Mouse (Mus musculus): ENCODE data around the gene Taf9b. TPM values are rescaled to one million over a fixed set of nuclear protein-coding genes. Genes with fewer than 3 reads are reported as not detected.

Gene Taf9b
- polyA plus RNA-seq, 1 experiment from 2014 or later, result 10.8 TPM

- H3K4me3 ChIP-seq (ENCODE audit: low read depth, low read length), result peak overlapping the region; percentile 50; the same call in 1 of the 2 replicates
- ATAC-seq (ENCODE audit: insufficient number of reproducible peaks, low FRiP score, low TSS enrichment, low read depth) (no peak), DNase-seq (ENCODE audit: low spot score) (no peak)
- H3K27me3 ChIP-seq (ENCODE audit: control insufficient read depth, insufficient read depth, low read length), result no peaks in the 10 kb centered on the region
- H3K36me3 ChIP-seq (ENCODE audit: control insufficient read depth, insufficient read depth, low read length), result 0 out of 2 replicates have a peak, but pooled peaks cover 3% of the 10 kb centered on the region
- no peak overlapping the region for H3K9ac ChIP-seq (ENCODE audit: low read length)
- H3K4me2 ChIP-seq (ENCODE audit: low read depth, severe bottlenecking), result peak overlapping the region; percentile 58; the same call in 1 of the 2 replicates
- 77% methylated on average over 5 of the region's 5 CpGs for WGBS
- H3K9me3 ChIP-seq (ENCODE audit: control insufficient read depth, low read length), result no peaks in the 10 kb centered on the region
- H3K27ac ChIP-seq (replicated peaks; ENCODE audit: low read depth, low read length), result no peak overlapping the region
- H3K4me1 ChIP-seq (ENCODE audit: control insufficient read depth, insufficient read depth, low read length), result no peaks in the 10 kb centered on the region
Observed at GRCm38 (mm10) chrX:106189356-106189755, 31.6 kb downstream of the Taf9b start.

DNA sequence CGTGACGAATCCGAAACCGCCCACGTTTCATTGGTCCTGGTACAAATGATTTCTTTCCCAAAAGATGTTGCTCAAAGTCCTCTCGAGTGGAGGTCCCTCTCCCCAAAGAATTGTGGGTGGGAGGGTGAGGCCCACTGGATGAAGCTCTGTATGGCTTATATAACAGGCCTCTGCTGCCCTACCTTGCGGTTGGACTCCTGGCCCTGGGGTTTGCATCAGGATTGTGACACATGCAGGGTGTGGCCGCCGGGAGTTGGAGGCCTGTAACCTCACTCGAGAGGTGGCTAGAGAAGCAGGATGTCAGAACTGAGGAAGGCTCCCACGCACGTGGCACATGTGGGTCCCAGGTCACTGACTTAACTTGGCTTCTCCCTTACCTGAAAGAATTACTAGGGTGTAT is 33.2 kb downstream of the Taf9b start:
- Histone ChIP-seq H3K36me3 (ENCODE audit: control insufficient read depth, insufficient read depth, low read length) (no peaks in the 10 kb centered on the region), H3K4me2 (ENCODE audit: low read depth, severe bottlenecking) (peak overlapping the region; percentile 58), H3K9me3 (ENCODE audit: control insufficient read depth, low read length) (no peaks in the 10 kb centered on the region), H3K9ac (ENCODE audit: low read length) (peak overlapping the region; percentile 53), H3K4me1 (ENCODE audit: control insufficient read depth, insufficient read depth, low read length) (no peaks in the 10 kb centered on the region), H3K27ac (replicated peaks; ENCODE audit: low read depth, low read length) (peak overlapping the region; percentile 33; the same call in 1 of the 2 replicates), H3K27me3 (ENCODE audit: control insufficient read depth, insufficient read depth, low read length) (no peaks in the 10 kb centered on the region), H3K4me3 (ENCODE audit: low read depth, low read length) (peak overlapping the region; percentile 50)
- 20% methylated on average over 12 of the region's 12 CpGs for WGBS
- peak; percentile 33 for DNase-seq (ENCODE audit: low spot score)
- ATAC-seq (ENCODE audit: insufficient number of reproducible peaks, low FRiP score, low TSS enrichment, low read depth), result no peak

GRCm38 (mm10) chrX:106186713-106187649 is 34.0 kb downstream of the Taf9b start, which contains the start of gene Pgk1:
Pgk1 (plus strand) TSS chrX:106187100.
- H3K27me3 ChIP-seq (ENCODE audit: control insufficient read depth, insufficient read depth, low read length), result no peaks in the 10 kb centered on the region
- peak; percentile 98 for ATAC-seq (ENCODE audit: insufficient number of reproducible peaks, low FRiP score, low TSS enrichment, low read depth)
- H3K9me3 ChIP-seq (ENCODE audit: control insufficient read depth, low read length), result no peaks in the 10 kb centered on the region
- H3K4me1 ChIP-seq (ENCODE audit: control insufficient read depth, insufficient read depth, low read length), result no peaks in the 10 kb centered on the region
- 12% methylated on average over 55 of the region's 55 CpGs for WGBS
- H3K36me3 ChIP-seq (ENCODE audit: control insufficient read depth, insufficient read depth, low read length), result no peaks in the 10 kb centered on the region
- H3K9ac ChIP-seq (ENCODE audit: low read length), result peak within 1 kb of the TSS; percentile 53
- peak; percentile 92 for DNase-seq (ENCODE audit: low spot score)
- H3K4me2 ChIP-seq (ENCODE audit: low read depth, severe bottlenecking), result peak within 1 kb of the TSS; percentile 58
- H3K27ac ChIP-seq (replicated peaks; ENCODE audit: low read depth, low read length), result peak within 1 kb of the TSS; percentile 90
- peak within 1 kb of the TSS; percentile 50 for H3K4me3 ChIP-seq (ENCODE audit: low read depth, low read length)

GRCm38 (mm10) chrX:106185706-106186105 is 35.3 kb downstream of the Taf9b start:
- 15% methylated on average over 5 of the region's 5 CpGs for WGBS
- H3K9ac ChIP-seq (ENCODE audit: low read length), result 0 out of 2 replicates have a peak overlapping the region, but pooled peaks have one; percentile 12
- no peaks in the 10 kb centered on the region for H3K9me3 ChIP-seq (ENCODE audit: control insufficient read depth, low read length)
- H3K27ac ChIP-seq (replicated peaks; ENCODE audit: low read depth, low read length), result peak overlapping the region; percentile 90
- no peaks in the 10 kb centered on the region for H3K36me3 ChIP-seq (ENCODE audit: control insufficient read depth, insufficient read depth, low read length)
- H3K4me3 ChIP-seq (ENCODE audit: low read depth, low read length), result no peak overlapping the region
- H3K4me1 ChIP-seq (ENCODE audit: control insufficient read depth, insufficient read depth, low read length), result no peaks in the 10 kb centered on the region
- DNase-seq (ENCODE audit: low spot score) (peak; percentile 34), ATAC-seq (ENCODE audit: insufficient number of reproducible peaks, low FRiP score, low TSS enrichment, low read depth) (peak; percentile 72; the same call in 1 of the 2 replicates)
- no peak overlapping the region for H3K4me2 ChIP-seq (ENCODE audit: low read depth, severe bottlenecking)
- H3K27me3 ChIP-seq (ENCODE audit: control insufficient read depth, insufficient read depth, low read length), result no peaks in the 10 kb centered on the region

DNA sequence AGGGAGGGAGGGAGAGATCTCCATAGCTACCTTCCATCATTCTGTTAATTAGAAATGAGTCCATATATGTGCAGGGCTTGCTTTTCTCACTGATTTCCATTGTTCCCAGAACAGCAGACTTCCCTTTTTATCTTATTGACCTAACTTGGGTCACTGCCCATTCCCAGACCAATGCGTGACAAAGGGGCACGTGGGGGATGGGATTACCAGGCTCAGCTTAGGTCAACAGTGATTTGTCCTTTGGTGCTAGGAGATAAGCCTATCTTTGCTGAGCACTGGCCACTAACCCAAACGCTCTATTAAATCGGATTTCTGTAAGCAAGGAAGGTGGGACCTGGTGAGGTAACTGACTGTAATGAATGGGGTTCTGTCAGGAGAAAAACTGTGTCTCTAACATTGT is 36.7 kb downstream of the Taf9b start:
- Histone ChIP-seq H3K27me3 (ENCODE audit: control insufficient read depth, insufficient read depth, low read length) (no peaks in the 10 kb centered on the region), H3K4me1 (ENCODE audit: control insufficient read depth, insufficient read depth, low read length) (no peaks in the 10 kb centered on the region), H3K27ac (replicated peaks; ENCODE audit: low read depth, low read length) (no peak overlapping the region), H3K4me3 (ENCODE audit: low read depth, low read length) (no peak overlapping the region), H3K4me2 (ENCODE audit: low read depth, severe bottlenecking) (no peak overlapping the region), H3K9me3 (ENCODE audit: control insufficient read depth, low read length) (no peaks in the 10 kb centered on the region), H3K36me3 (ENCODE audit: control insufficient read depth, insufficient read depth, low read length) (no peaks in the 10 kb centered on the region), H3K9ac (ENCODE audit: low read length) (no peak overlapping the region)
- 52% methylated on average over 4 of the region's 4 CpGs for WGBS
- no peak for DNase-seq (ENCODE audit: low spot score)
- ATAC-seq (ENCODE audit: insufficient number of reproducible peaks, low FRiP score, low TSS enrichment, low read depth), result no peak

DNA sequence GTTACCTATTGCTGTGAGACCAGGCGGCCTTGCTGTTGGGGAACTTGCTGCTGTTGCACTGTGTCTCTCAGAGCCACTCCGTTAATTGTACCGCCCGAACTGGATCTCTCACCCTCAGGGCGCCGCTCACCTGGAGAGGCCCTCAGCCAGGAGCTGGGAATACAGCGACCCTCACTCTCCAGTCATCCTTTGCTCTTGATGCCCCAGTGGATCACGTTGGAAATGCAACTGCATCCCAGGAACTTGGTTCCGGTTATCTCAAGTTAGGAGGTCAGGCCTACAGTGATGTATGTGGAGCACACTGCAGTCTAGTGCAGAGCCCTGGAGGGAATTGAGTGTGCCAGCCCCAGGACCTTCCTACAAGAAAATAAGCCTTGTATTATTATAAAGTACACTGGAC is 44.6 kb downstream of the Taf9b start:
- 57% methylated on average over 9 of the region's 9 CpGs for WGBS
- Histone ChIP-seq H3K4me3 (ENCODE audit: low read depth, low read length) (no peak overlapping the region), H3K9ac (ENCODE audit: low read length) (no peak overlapping the region), H3K27me3 (ENCODE audit: control insufficient read depth, insufficient read depth, low read length) (no peaks in the 10 kb centered on the region), H3K4me1 (ENCODE audit: control insufficient read depth, insufficient read depth, low read length) (no peaks in the 10 kb centered on the region), H3K9me3 (ENCODE audit: control insufficient read depth, low read length) (no peaks in the 10 kb centered on the region), H3K4me2 (ENCODE audit: low read depth, severe bottlenecking) (no peak overlapping the region), H3K27ac (replicated peaks; ENCODE audit: low read depth, low read length) (no peak overlapping the region), H3K36me3 (ENCODE audit: control insufficient read depth, insufficient read depth, low read length) (no peaks in the 10 kb centered on the region)
- ATAC-seq (ENCODE audit: insufficient number of reproducible peaks, low FRiP score, low TSS enrichment, low read depth) (no peak), DNase-seq (ENCODE audit: low spot score) (no peak)

DNA sequence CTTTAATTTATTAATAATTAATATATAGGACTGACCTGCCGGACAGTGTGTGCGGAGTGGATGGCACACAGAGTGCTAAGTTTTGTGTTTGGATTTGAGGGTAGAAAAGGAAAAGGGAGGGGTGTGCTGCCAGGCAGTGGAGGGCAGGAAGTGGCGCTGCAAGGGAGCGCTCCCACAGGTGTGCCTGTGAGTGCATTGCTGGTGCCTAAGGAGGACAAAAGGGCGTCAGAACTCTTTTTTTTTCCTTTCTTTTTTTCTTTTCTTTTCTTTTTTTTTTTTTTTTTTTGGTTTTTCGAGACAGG is 49.2 kb downstream of the Taf9b start:
- H3K4me2 ChIP-seq (ENCODE audit: low read depth, severe bottlenecking), result peak overlapping the region; percentile 33; the same call in 1 of the 2 replicates
- H3K27ac ChIP-seq (replicated peaks; ENCODE audit: low read depth, low read length), result no peak overlapping the region
- 72% methylated on average over 5 of the region's 6 CpGs for WGBS
- no peak for ATAC-seq (ENCODE audit: insufficient number of reproducible peaks, low FRiP score, low TSS enrichment, low read depth)
- no peaks in the 10 kb centered on the region for H3K27me3 ChIP-seq (ENCODE audit: control insufficient read depth, insufficient read depth, low read length)
- H3K9ac ChIP-seq (ENCODE audit: low read length), result no peak overlapping the region
- no peak for DNase-seq (ENCODE audit: low spot score)
- H3K4me3 ChIP-seq (ENCODE audit: low read depth, low read length), result no peak overlapping the region
- no peaks in the 10 kb centered on the region for H3K36me3 ChIP-seq (ENCODE audit: control insufficient read depth, insufficient read depth, low read length)
- no peaks in the 10 kb centered on the region for H3K4me1 ChIP-seq (ENCODE audit: control insufficient read depth, insufficient read depth, low read length)
- no peaks in the 10 kb centered on the region for H3K9me3 ChIP-seq (ENCODE audit: control insufficient read depth, low read length)

- Histone ChIP-seq H3K9ac (ENCODE audit: low read length) (0 out of 2 replicates have a peak overlapping the region, but pooled peaks have one; percentile 18), H3K4me2 (ENCODE audit: low read depth, severe bottlenecking) (peak overlapping the region; percentile 33; the same call in 1 of the 2 replicates), H3K36me3 (ENCODE audit: control insufficient read depth, insufficient read depth, low read length) (no peaks in the 10 kb centered on the region), H3K27ac (replicated peaks; ENCODE audit: low read depth, low read length) (no peak overlapping the region), H3K27me3 (ENCODE audit: control insufficient read depth, insufficient read depth, low read length) (no peaks in the 10 kb centered on the region), H3K4me3 (ENCODE audit: low read depth, low read length) (no peak overlapping the region), H3K4me1 (ENCODE audit: control insufficient read depth, insufficient read depth, low read length) (no peaks in the 10 kb centered on the region), H3K9me3 (ENCODE audit: control insufficient read depth, low read length) (no peaks in the 10 kb centered on the region)
- ATAC-seq (ENCODE audit: insufficient number of reproducible peaks, low FRiP score, low TSS enrichment, low read depth) (peak; percentile 67; the same call in 1 of the 2 replicates), DNase-seq (ENCODE audit: low spot score) (peak; percentile 80)
- WGBS, result 30% methylated on average over 18 of the region's 18 CpGs
Observed at GRCm38 (mm10) chrX:106171106-106171852, 49.7 kb downstream of the Taf9b start.

Data from limb, embryonic 11.5 days (tissue).